Comparison of ENCODE assay signal across 10 mouse cellular contexts in genomic region chr1:97019404-97019803, GRCm38 (mm10).
"Had no signal": no experiment of that assay in that cellular context is flagged by ENCODE, and none has a peak within 500 bp of the region (broad histone marks: within the 10 kb centered on the region; RNA-seq: fewer than 3 reads in every experiment).

No protein-coding gene starts in this region.

- H3K4me3 ChIP-seq: liver, embryonic 15.5 days; lung, embryonic 15.5 days; midbrain, embryonic 10.5 days; midbrain, embryonic 12.5 days; midbrain, embryonic 15.5 days; neural tube, embryonic 12.5 days; stomach, embryonic 15.5 days had no signal

- ATAC-seq: liver, postnatal 0 days; midbrain, embryonic 15.5 days had no signal

- H3K9me3 ChIP-seq: liver, embryonic 15.5 days; lung, embryonic 15.5 days; midbrain, embryonic 12.5 days; midbrain, embryonic 15.5 days; neural tube, embryonic 12.5 days; stomach, embryonic 15.5 days had no signal

- H3K4me2 ChIP-seq: liver, embryonic 15.5 days; lung, embryonic 15.5 days; midbrain, embryonic 12.5 days; midbrain, embryonic 15.5 days; neural tube, embryonic 12.5 days; stomach, embryonic 15.5 days had no signal

- H3K27me3 ChIP-seq: liver, embryonic 15.5 days; lung, embryonic 15.5 days; midbrain, embryonic 12.5 days; midbrain, embryonic 15.5 days; neural tube, embryonic 12.5 days; stomach, embryonic 15.5 days had no signal

- H3K36me3 ChIP-seq: liver, embryonic 15.5 days; lung, embryonic 15.5 days; midbrain, embryonic 10.5 days; midbrain, embryonic 12.5 days; midbrain, embryonic 15.5 days; neural tube, embryonic 12.5 days; stomach, embryonic 15.5 days had no signal

- DNase-seq: thymus, adult 2 months had no signal

- H3K9ac ChIP-seq: liver, embryonic 15.5 days; liver, postnatal 0 days; lung, embryonic 15.5 days; midbrain, embryonic 12.5 days; midbrain, embryonic 15.5 days; neural tube, embryonic 12.5 days; stomach, embryonic 15.5 days had no signal

- H3K27ac ChIP-seq: liver, embryonic 15.5 days; lung, embryonic 15.5 days; midbrain, embryonic 10.5 days; midbrain, embryonic 12.5 days; midbrain, embryonic 15.5 days; neural tube, embryonic 12.5 days; stomach, embryonic 15.5 days; stomach, postnatal 0 days had no signal

- H3K4me1 ChIP-seq: liver, embryonic 15.5 days; lung, embryonic 15.5 days; midbrain, embryonic 10.5 days; midbrain, embryonic 12.5 days; midbrain, embryonic 15.5 days; neural tube, embryonic 12.5 days; stomach, embryonic 15.5 days had no signal
